Mouse (Mus musculus) spleen, adult 12 weeks (tissue): ENCODE measurements around the gene Ppm1e.

ENCODE experiments used
- DNase-seq: peaks from one replicate; pipeline ENCODE4 v3.0.0; 2022; ENCODE audit warnings: low spot score

The Ppm1e gene

DNA sequence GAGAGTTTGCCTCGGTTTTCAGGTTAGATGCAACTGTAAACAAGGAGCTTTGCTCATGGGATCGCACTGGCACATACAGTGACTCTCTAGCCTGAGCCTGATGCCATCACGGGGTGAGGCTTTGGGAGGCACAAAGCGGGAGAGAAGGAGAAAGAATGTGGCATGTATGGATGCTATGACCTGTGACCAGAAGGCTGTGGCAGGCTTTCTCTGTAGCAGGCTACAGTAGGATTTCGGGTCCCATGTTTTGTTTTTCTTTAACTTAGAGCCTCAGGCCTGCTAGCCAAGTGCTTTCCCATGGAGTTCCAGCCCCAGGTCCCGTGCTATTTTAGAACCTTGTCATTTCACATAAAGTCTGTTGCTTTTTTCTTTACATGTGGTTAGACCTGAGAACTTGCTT is 108.7 kb downstream of the Ppm1e start:
- no peak for DNase-seq

DNA sequence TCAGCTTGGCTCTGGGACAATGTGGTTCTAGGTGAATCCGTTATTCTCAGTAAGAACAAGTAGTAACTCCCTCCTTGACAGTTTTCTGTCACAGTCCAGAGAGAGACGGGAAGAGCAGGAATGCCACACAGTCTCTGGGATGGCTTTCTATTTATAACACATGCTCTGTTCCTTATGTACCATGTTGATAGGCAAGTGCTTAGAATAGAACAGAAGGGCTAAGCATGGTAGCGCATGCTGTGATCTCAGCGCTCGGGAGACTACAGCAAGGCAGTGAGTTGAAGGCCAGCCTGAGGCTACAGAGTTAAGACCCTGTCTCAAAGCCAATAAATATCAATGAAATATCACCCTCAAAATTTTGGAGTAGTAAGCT is 111.3 kb downstream of the Ppm1e start:
- DNase-seq: no peak

DNA sequence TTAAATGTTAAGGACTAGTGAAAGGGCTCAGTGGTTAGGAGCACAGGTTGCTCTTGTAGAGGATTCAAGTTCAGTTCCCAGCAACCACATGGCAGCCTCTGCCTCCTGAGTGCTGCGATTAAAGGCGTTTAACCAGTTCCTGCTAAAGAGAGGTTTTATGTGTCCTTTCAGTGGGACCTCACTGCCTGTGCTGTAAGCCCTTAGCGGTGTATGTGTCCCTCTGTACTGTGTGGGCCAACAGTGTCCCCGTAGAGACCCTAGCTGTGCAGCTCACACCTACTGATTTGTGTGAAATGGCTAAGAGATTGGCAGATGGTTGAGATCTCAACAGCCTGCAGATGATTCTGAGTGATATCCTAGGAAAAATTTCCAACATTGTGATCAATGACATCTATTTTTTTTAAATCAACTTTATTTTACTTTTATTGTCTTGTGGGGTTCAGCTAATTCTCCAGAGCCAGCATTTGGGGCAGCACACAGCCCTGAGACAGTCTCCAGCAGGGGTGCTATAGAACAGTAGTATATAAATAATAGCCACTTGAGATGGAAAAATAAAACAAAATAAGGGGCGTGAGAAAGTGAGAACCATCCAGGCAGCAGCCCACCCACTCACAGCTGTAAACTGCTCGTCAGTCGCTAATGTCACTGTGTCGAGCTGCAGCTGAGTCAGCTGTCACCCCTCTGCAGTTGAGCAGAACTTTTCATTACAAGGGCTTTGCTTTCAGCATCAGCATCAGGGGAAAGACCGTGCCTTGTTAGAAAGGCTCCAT is 111.9 kb downstream of the Ppm1e start:
- no peak for DNase-seq

DNA sequence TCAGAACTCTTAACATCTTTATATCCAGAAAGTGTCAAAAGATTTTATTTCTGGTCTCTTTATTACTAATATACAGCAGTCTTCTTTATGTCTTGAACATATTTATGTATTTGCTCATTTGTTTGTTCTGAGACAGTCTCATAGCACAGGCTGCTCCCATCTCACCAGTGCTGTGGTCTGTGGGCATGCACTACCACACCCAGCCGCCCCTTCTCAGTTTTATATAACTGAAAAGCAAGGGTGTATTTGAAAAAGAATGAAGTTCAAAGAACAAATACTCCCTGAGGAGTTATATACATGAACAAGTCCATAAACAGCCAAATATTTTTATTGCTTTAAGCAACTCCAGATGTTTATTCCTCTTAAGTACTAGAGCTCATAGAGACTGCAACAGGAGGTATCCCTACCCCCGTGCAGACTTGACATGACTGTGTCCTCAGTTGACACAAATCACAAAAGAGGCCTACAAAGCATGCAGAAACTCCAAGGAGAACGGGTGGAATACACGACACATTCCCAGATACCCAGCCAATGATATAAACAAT is 112.6 kb downstream of the Ppm1e start:
- DNase-seq: no peak

DNA sequence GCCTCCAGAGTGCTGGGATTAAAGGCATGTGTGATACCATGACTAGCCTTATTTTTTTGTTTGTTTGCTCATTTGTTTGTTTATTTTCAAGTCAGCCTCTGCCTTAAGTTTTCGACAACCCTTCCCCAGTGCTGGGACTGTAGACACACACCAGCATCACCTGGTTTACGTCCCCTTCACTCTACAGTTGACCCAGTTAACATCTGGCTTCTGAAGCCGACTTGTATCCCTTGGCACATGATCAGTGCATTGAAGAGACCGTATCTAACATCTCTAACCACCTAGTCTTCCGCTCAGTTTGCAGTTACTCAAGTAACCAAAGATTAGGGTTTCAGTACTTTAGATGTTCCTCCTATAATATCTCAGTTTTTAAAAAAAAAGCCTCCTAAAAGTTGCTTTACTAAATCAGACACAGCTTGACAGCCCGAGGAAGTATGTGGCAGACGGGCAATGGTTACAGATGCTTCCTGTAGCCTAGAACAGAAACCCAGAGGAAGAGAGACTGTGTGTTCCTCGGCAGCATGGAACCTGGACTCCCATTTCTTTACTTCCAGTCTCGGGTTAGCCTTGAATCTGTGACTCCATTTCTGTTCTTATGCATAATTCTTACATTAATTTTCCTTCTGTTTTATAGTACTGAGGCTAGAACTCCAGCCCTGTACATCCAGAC is 113.5 kb downstream of the Ppm1e start:
- DNase-seq: no peak

DNA sequence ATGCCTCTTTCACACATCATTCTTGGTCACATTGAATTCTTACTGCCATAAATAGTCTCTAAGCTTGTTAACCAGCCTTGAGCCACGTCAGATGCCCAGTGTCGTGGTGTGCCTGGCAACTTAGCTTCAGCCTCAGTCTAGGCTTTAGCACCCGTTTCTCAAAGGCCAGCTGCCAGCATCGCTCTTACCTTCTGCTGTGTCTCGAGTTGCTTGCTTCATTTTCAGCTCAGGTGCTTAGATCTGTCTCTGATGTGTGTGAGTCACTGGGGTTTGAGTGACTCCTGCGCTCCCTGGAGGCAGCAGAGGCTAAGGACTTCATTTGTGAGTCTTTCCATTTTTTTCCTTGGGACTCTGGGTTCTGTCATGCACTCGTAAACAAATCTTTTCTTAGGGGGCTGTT is 117.6 kb downstream of the Ppm1e start:
- no peak for DNase-seq

DNA sequence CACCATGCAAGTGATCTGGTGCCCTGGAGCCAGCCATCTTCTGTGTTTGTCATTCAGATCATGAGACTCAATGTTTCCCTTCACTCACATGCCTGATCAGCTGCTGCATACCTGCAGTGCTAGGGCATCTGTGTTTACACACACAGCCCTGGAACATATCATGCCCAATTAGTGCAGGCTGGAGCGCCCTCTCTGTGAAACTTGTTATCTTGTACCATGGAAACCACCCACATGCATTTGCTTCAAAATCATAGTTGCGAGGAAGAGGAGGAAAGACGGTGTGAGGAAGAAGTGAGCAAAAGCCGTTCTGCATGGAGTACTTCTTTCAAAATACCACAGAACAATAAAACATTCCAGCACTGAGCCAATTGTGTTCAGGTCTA is 118.0 kb downstream of the Ppm1e start:
- no peak for DNase-seq

DNA sequence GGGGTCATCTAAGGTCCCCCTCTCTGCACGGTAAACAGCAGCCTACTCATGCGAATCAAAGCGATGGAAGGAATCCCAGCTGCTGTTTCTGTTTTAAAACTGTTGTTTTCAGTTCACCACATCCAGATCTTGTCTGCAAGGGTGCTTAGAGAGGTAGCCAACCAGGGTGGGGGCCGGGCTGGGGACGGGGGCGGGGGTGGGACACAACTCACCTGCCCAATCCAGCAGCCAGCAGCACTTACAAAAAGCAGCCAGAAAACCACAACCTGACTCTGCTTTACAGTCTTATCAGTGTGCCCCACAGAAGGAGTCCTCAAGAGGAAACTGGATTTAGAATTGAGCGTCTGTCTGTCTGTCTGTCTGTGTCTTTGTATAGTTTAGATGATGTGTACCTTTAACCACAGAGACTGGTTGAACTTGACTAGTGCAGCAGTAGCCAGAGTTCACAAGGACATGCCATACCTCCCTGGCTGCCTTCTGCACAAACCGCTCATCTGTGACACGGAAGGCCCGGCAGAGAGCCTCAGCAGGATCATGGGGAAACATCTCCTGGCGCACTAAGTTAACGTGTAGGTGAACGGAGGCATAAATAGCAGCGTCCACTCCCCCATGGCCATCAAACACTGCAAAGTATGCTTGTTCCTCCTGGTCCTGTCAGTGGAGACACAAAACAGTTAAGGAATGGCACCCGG is 118.5 kb downstream of the Ppm1e start:
- DNase-seq: no peak

DNA sequence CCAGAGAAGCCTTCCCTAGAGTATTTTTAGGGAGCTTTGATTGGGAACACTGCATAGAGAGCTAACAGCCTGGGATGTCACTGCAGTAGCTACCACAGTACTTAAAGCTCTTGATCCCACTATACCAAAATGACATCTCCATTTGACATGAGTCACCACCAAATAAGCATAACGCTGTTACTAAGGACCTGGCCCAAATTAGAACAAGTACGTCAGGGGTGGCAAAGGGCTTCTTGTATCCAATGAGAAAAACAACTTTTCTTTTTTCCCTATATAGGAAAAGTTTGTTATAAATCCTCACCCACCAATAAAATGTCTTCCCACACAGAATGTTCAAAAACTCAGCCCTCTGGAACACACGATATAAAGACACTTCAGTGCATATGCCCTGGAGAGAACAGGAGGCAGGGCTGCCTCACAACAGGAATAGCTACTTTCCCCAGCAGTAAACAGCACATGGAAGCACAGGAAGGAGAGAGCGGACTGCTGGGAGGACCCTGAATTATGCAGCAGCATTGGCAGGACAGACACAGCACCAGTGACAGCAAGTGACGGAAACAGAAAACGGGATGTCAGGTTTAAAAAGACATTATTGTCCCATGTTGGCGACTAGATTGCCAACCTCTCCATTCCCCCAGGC is 119.8 kb downstream of the Ppm1e start:
- DNase-seq: no peak

DNA sequence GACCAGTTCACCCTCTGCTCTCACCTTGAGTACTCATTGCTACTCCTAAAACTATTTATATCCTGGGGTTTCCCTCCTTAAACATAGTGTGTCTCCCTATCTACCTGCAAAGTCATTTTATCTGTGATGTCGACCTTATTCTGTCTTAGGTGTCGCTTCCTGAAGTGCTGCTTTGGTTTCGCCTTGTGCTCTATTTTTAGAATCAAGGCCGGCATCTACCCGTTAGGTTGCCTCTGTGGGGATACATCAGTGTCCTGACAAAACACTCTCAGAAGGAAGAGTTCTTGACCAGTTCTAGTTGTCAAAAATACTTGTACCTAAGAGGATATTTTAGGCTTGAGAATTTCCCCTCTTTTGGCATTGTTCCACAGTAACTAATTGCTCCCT is 123.3 kb downstream of the Ppm1e start:
- DNase-seq: no peak

DNA sequence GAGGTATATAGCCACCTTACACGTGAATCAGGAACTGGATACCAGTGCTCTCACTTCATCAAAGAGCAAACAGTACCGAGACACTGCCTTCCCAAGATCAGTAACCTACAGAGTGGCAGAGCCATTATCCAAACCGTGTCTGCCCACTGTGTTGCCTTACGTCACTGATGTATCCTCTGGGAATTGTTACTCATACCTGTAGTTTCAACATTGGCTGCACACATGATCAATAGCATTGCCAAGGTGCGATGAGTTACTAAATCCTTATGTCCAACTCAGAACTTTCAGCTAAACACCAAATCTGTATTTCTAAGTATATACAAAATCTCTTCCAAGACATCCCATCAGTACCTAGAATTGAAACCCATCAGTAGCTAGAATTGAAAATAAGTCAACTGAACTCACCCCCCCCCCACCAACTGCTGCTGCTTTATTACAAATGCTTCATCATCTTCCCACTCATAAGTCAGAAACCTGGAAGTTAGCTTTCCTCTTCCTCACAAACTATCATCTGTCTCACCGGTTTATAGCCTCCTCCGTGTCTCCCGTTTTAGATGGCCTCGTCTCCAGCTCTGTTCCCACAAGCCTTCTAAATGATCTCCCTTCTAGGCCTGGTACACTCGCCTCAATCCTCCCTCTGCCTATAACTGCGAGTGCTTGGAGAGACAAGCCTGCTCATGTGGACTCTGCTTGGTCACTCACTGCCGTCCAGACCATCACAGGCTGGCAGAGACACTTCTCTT is 123.9 kb downstream of the Ppm1e start:
- no peak for DNase-seq

DNA sequence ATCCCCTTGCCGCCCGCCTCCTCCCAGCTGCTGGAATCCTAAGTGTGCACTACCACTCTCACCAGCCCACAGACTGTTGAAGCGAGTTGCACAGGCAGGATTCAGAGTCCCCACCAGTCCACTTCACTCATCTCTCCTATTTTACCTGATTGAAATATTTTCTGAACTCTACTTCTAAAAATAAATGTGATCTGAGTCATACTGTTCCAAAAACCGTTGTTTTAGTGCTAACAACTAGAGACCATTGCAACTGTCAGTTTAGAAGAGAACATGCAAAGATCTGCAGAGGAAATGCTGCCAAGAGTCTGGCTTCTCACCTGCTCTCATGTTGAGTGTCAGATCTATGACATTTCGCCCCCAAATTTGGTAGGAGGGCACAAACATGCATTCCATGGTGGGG is 125.4 kb downstream of the Ppm1e start:
- DNase-seq: no peak

DNA sequence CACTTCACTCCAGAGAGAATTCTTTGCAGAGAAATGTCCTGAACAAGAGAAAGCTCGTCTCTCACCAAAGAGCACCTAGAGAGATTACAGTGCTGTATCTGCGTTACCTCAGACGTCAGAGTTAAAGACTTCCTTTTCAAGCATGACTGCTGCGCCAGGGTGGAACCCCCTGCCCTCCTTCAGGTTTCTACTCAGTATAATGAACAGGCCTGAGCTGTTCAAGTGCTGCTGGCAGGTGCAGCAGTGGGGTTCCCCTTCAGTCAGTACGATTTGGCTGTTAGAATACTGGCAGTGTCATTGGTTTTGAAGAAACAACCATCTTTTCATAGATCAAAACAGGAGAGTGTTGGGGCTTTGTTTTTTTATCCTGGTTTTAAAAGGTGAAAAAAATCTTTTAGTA is 131.8 kb downstream of the Ppm1e start:
- DNase-seq: no peak

DNA sequence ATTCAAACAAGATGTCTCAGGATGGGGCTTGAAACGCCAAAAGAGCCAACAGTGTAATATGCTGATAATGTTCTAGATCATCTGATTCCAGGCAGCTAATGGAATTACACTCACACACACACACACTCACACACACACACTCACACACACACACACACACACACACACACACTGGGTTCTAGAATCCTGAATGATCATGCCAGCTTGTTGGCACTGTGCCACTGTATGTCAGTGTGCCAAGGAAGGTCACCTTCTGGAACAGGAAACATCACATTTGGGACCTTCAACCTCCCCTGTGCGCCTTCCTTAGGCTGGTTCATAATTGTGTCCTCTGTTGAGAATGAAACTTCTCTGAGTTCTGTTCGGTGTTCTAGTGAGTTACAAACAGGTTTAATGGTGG is 136.1 kb downstream of the Ppm1e start:
- DNase-seq: no peak

DNA sequence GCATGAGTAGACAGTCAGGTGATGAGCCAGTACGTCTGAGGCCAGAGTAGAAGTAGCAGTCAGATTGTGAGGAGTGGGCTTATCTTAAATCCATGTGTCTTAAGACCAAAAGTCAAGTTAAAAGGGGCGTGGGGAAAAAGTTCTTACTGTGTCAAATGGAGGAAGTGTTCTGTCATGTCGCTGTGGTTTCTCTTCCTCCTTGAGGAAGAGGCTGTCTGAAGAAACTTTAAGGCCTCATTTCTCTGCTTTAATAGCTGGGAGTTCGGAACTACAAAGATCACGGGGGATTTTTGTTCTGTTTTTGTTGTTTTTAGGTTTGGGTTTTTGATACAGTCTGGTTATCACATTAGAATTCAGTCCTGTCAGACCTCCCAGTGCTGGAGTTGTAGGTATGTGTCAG is 146.5 kb downstream of the Ppm1e start:
- no peak for DNase-seq
